In genomic region chr2:118745232-118745884, GRCm38 (mm10) we compare ENCODE assay signal across 8 mouse cellular contexts. TPM values are rescaled to one million over a fixed set of nuclear protein-coding genes. Genes with fewer than 3 reads are reported as not detected.
DNase-seq lines count a peak whose midpoint lies in the region; ATAC-seq and TF ChIP-seq lines count a peak whose summit lies in the region.

Gene Inafm2, plus strand, starts transcription at chr2:118745758.

- TF ChIP-seq CTCF in kidney, postnatal 0 days (IDR thresholded peaks at IDR 0.05; ENCODE audit: low read depth), result peak; percentile 15; the same call in 1 of the 2 replicates

- H3K9me3 ChIP-seq in heart, embryonic 13.5 days, result no peaks in the 10 kb centered on the region
- no peaks in the 10 kb centered on the region for H3K9me3 ChIP-seq in kidney, postnatal 0 days (replicated peaks; ENCODE audit: low read length)
- H3K9me3 ChIP-seq in liver, embryonic 13.5 days (replicated peaks), result no peaks in the 10 kb centered on the region
- H3K9me3 ChIP-seq in stomach, embryonic 15.5 days, result no peaks in the 10 kb centered on the region

- peak; percentile 84 for ATAC-seq in CD4-positive, CD25-positive, alpha-beta regulatory T cell, adult 4 months
- peak; percentile 69 for ATAC-seq in erythroid progenitor cell, adult 5-6 weeks (replicated peaks; ENCODE audit: low FRiP score, poor library complexity, severe bottlenecking)
- peak; percentile 87 for ATAC-seq in heart, embryonic 13.5 days (ENCODE audit: extremely low read depth, insufficient number of reproducible peaks, low FRiP score, low TSS enrichment)
- peak; percentile 87 for ATAC-seq in kidney, postnatal 0 days (replicated peaks; ENCODE audit: low FRiP score, low read depth)
- ATAC-seq in liver, embryonic 13.5 days (ENCODE audit: low read depth), result peak; percentile 90
- ATAC-seq in stomach, embryonic 15.5 days (ENCODE audit: insufficient read depth, low FRiP score, low read depth), result peak; percentile 91

- under 1% methylated on average over 55 of the region's 57 CpGs for WGBS in heart, embryonic 13.5 days
- WGBS in kidney, postnatal 0 days, result under 1% methylated on average over 48 of the region's 57 CpGs
- under 1% methylated on average over 53 of the region's 57 CpGs for WGBS in liver, embryonic 13.5 days (ENCODE audit: insufficient replicate concordance)
- 1% methylated on average over 44 of the region's 57 CpGs for WGBS in stomach, embryonic 15.5 days

- H3K27ac ChIP-seq in brown adipose tissue, adult 24 weeks (replicated peaks; ENCODE audit: low read depth, low read length), result peak within 1 kb of the TSS; percentile 65
- peak within 1 kb of the TSS; percentile 80 for H3K27ac ChIP-seq in heart, embryonic 13.5 days (replicated peaks)
- H3K27ac ChIP-seq in kidney, postnatal 0 days, result peak within 1 kb of the TSS; percentile 19
- H3K27ac ChIP-seq in liver, embryonic 13.5 days, result peak within 1 kb of the TSS; percentile 71
- peak within 1 kb of the TSS; percentile 26; the same call in 1 of the 2 replicates for H3K27ac ChIP-seq in stomach, embryonic 15.5 days

- H3K36me3 ChIP-seq in heart, embryonic 13.5 days, result peaks cover 14% of the 10 kb centered on the region
- no peaks in the 10 kb centered on the region for H3K36me3 ChIP-seq in kidney, postnatal 0 days (ENCODE audit: insufficient read depth, low read length)
- H3K36me3 ChIP-seq in liver, embryonic 13.5 days, result peaks cover 17% of the 10 kb centered on the region
- H3K36me3 ChIP-seq in stomach, embryonic 15.5 days, result no peaks in the 10 kb centered on the region

- peak within 1 kb of the TSS; percentile 86 for H3K4me2 ChIP-seq in heart, embryonic 13.5 days
- H3K4me2 ChIP-seq in kidney, postnatal 0 days (ENCODE audit: low read length), result peak within 1 kb of the TSS; percentile 99
- H3K4me2 ChIP-seq in liver, embryonic 13.5 days, result peak within 1 kb of the TSS; percentile 100
- peak within 1 kb of the TSS; percentile 96 for H3K4me2 ChIP-seq in stomach, embryonic 15.5 days

- H3K27me3 ChIP-seq in heart, embryonic 13.5 days (replicated peaks), result peaks cover 23% of the 10 kb centered on the region
- H3K27me3 ChIP-seq in kidney, postnatal 0 days (ENCODE audit: insufficient read depth, low read length), result peaks cover 7% of the 10 kb centered on the region
- peaks cover 12% of the 10 kb centered on the region for H3K27me3 ChIP-seq in liver, embryonic 13.5 days
- H3K27me3 ChIP-seq in stomach, embryonic 15.5 days (replicated peaks), result peaks cover 17% of the 10 kb centered on the region; the same call in 1 of the 2 replicates

- peaks cover 5% of the 10 kb centered on the region; the same call in 1 of the 2 replicates for H3K4me1 ChIP-seq in brown adipose tissue, adult 24 weeks (ENCODE audit: control insufficient read depth, insufficient read depth, insufficient read length, low read length)
- peaks cover 55% of the 10 kb centered on the region for H3K4me1 ChIP-seq in heart, embryonic 13.5 days
- H3K4me1 ChIP-seq in kidney, postnatal 0 days (replicated peaks; ENCODE audit: insufficient read depth, low read length), result peaks cover 7% of the 10 kb centered on the region
- peaks cover 61% of the 10 kb centered on the region for H3K4me1 ChIP-seq in liver, embryonic 13.5 days (replicated peaks)
- peaks cover 26% of the 10 kb centered on the region; the same call in 1 of the 2 replicates for H3K4me1 ChIP-seq in stomach, embryonic 15.5 days

- peak within 1 kb of the TSS; percentile 95 for H3K4me3 ChIP-seq in brown adipose tissue, adult 24 weeks (ENCODE audit: insufficient read depth, low read depth, low read length)
- H3K4me3 ChIP-seq in heart, embryonic 13.5 days, result peak within 1 kb of the TSS; percentile 94
- H3K4me3 ChIP-seq in kidney, postnatal 0 days (replicated peaks; ENCODE audit: low read depth, low read length), result peak within 1 kb of the TSS; percentile 69
- H3K4me3 ChIP-seq in liver, embryonic 13.5 days (replicated peaks), result peak within 1 kb of the TSS; percentile 95
- peak within 1 kb of the TSS; percentile 91 for H3K4me3 ChIP-seq in stomach, embryonic 15.5 days (replicated peaks)

- peak within 1 kb of the TSS; percentile 99 for H3K9ac ChIP-seq in heart, embryonic 13.5 days
- H3K9ac ChIP-seq in kidney, postnatal 0 days (ENCODE audit: low read depth, low read length), result peak within 1 kb of the TSS; percentile 84
- H3K9ac ChIP-seq in liver, embryonic 13.5 days, result peak within 1 kb of the TSS; percentile 96
- H3K9ac ChIP-seq in stomach, embryonic 15.5 days, result peak within 1 kb of the TSS; percentile 86

- DNase-seq in kidney, postnatal 0 days (ENCODE audit: low spot score), result peak; percentile 96
- peak; percentile 90 for DNase-seq in liver, embryonic 13.5 days
- peak; percentile 89 for DNase-seq in neural tube, embryonic 10.5 days (ENCODE audit: extremely low spot score, low spot score)

RNA-seq across cellular contexts. Expression of gene Inafm2, which starts in this region (rescaled TPM):
- polyA plus RNA-seq in CD4-positive, CD25-positive, alpha-beta regulatory T cell, adult 4 months (2017; shearing (Covaris generic)), result 10 to 100 TPM; 18.6 to 20.6 TPM
- polyA plus RNA-seq in brown adipose tissue, adult 24 weeks (2012; ENCODE audit: insufficient read depth, insufficient read length, missing spikeins), result 41.7 and 48.7 TPM in 2 replicates
- 5.0 and 8.4 TPM in 2 replicates for total RNA-seq in erythroid progenitor cell, adult 5-6 weeks (2015; ENCODE audit: low replicate concordance)
- total RNA-seq in erythroid progenitor cell, adult 5-6 weeks (2017; ENCODE audit: low replicate concordance), result 1.3 and 3.6 TPM in 2 replicates
- 36.2 and 38.3 TPM in 2 replicates for polyA plus RNA-seq in heart, embryonic 13.5 days (2015; fragmentation: Nextera tagmentation; extraction: Ambion mirVana)
- 16.1 and 16.8 TPM in 2 replicates for polyA plus RNA-seq in kidney, postnatal 0 days (2015; fragmentation: Nextera tagmentation; extraction: Ambion mirVana)
- 18.4 and 19.1 TPM in 2 replicates for polyA plus RNA-seq in liver, embryonic 13.5 days (2015; fragmentation: Nextera tagmentation; extraction: Ambion mirVana)
- polyA plus RNA-seq in stomach, embryonic 15.5 days (2015; fragmentation: Nextera tagmentation; extraction: Ambion mirVana), result 22.6 and 23.1 TPM in 2 replicates

Comparison
In these comparisons a context has a peak if more than half of its experiments do, and no peak if none do; other contexts are left out.
1. Peak in every context shown above with its lines: DNase-seq, ATAC-seq, H3K4me3 ChIP-seq and H3K27ac ChIP-seq.
2. H3K27ac ChIP-seq: peak in every context shown above with its lines; median percentile 80 in heart, embryonic 13.5 days; 71 in liver, embryonic 13.5 days; 65 in brown adipose tissue, adult 24 weeks; 26 in stomach, embryonic 15.5 days; 19 in kidney, postnatal 0 days.